Mouse (Mus musculus) liver, embryonic 11.5 days (tissue): ENCODE data around the gene Irs3. TPM values are rescaled to one million over a fixed set of nuclear protein-coding genes. Genes with fewer than 3 reads are reported as not detected.

Source experiments
- ATAC-seq: fragments of 200-750 bp; cut with Nextera tagmentation; replicated peaks from 2 replicates; pipeline ENCODE4 v1.8.0; 2017; ENCODE audit warnings: moderate number of reproducible peaks, mild to moderate bottlenecking, moderate TSS enrichment, moderate library complexity; ENCODE audit not compliant: low FRiP score
- DNase-seq: peaks from one replicate; pipeline ENCODE4 v3.0.0-alpha.2; 2017; ENCODE audit warnings: low spot score
- H3K27ac ChIP-seq: fragments of 300-500 bp; sonication (generic); 2 replicates; pipeline ENCODE4 v1.5.1; 2014; ENCODE audit warnings: mild to moderate bottlenecking, low read depth, low read length, control low read depth
- H3K27me3 ChIP-seq: fragments of 300-500 bp; sonication (generic); replicated peaks from 2 replicates; pipeline ENCODE4 v1.6.1; 2014; ENCODE audit warnings: low read length, mixed read lengths; ENCODE audit not compliant: control insufficient read depth, insufficient read depth
- H3K36me3 ChIP-seq: fragments of 300-500 bp; sonication (generic); 2 replicates; pipeline ENCODE4 v1.6.1; 2014; ENCODE audit warnings: mild to moderate bottlenecking, low read length, moderate library complexity, mixed read lengths; ENCODE audit not compliant: control insufficient read depth, insufficient read depth
- H3K4me1 ChIP-seq: fragments of 300-500 bp; sonication (generic); replicated peaks from 2 replicates; pipeline ENCODE4 v1.6.1; 2014; ENCODE audit warnings: low read length, mixed read lengths; ENCODE audit not compliant: control insufficient read depth, insufficient read depth
- H3K4me2 ChIP-seq: fragments of 300-500 bp; sonication (generic); 2 replicates; pipeline ENCODE4 v1.6.1; 2014; ENCODE audit warnings: mild to moderate bottlenecking, control low read depth, moderate library complexity
- H3K4me3 ChIP-seq: fragments of 300-500 bp; sonication (generic); 2 replicates; pipeline ENCODE4 v1.5.1; 2014; ENCODE audit warnings: low read depth, low read length, control low read depth
- H3K9ac ChIP-seq: fragments of 300-500 bp; sonication (generic); 2 replicates; pipeline ENCODE4 v1.6.1; 2014; ENCODE audit warnings: low read depth, low read length, control low read depth
- H3K9me3 ChIP-seq: fragments of 300-500 bp; sonication (generic); 2 replicates; pipeline ENCODE4 v1.6.1; 2016; ENCODE audit warnings: low read length, inconsistent platforms, mixed read lengths; ENCODE audit not compliant: control insufficient read depth
- WGBS: fragments of 180-500 bp; shearing (Covaris S2); extraction: QIAGEN DNeasy Blood & Tissue Kit; methylation state at CpG from one replicate; pipeline ENCODE4 v1.1.7; 2014; 5-methylcytosine and 5-hydroxymethylcytosine counted together
- polyA plus RNA-seq: library from polyadenylated mRNA; unstranded; fragments of >200 nt; fragmentation: Nextera tagmentation; extraction: Ambion mirVana; gene quantifications from 2 replicates; pipeline ENCODE4 v1.2.1, GENCODE M21; 2014

Irs3 gene
- polyA plus RNA-seq, 1 experiment from 2014 or later, result 0.49 TPM

DNA sequence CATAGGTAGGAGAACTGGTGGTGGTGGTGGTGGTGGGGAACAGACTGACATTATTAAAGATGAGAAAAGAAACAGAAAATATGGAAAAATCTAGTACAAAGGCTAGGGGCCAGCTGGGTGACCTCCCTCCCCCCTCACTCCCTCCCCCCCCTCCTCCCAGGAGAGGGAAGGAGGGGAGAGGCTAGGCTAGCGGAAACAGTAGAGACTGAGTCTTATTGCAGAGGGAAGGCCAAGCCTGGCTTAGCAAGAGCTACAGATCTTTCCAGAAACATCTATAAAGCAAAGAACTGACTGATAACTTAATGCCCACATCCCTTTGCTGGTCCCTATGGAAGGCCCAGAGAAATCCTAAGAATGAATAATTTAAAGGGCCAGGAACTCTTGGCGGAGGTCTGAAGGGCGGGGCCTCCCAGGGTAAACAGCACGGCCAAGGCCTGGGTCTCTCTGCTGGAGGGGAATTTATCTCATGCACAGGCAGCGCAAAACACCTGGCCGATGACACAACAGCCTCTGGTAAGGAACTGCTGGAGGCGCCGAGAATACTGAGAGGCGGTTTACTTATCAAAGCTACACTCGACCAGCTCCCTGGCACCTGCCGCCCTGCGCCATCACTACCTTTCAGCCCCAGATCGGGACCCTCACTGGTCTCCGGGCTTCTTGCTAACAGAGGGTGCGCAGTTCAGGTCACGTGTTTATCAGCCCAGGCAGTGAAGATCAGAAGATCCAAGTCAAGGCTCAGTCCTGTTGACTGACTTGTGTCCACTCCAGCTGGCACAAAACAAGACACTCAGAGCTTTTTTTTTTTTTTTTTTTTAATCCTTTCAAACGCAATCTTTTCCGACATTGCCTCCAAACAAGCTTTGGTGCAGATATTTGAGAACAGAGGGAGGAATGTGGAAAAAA lies 4.4 kb upstream of the Irs3 start:
- Histone ChIP-seq H3K4me1 (peaks cover 42% of the 10 kb centered on the region), H3K27me3 (peaks cover 4% of the 10 kb centered on the region; the same call in 1 of the 2 replicates), H3K9me3 (no peaks in the 10 kb centered on the region), H3K27ac (0 out of 2 replicates have a peak overlapping the region, but pooled peaks have one; percentile 25), H3K9ac (no peak overlapping the region), H3K36me3 (peaks cover 10% of the 10 kb centered on the region), H3K4me2 (peak overlapping the region; percentile 26), H3K4me3 (no peak overlapping the region)
- WGBS, result 20% methylated on average over 18 of the region's 18 CpGs
- peak; percentile 50; the same call in 1 of the 2 replicates for ATAC-seq
- no peak for DNase-seq

DNA sequence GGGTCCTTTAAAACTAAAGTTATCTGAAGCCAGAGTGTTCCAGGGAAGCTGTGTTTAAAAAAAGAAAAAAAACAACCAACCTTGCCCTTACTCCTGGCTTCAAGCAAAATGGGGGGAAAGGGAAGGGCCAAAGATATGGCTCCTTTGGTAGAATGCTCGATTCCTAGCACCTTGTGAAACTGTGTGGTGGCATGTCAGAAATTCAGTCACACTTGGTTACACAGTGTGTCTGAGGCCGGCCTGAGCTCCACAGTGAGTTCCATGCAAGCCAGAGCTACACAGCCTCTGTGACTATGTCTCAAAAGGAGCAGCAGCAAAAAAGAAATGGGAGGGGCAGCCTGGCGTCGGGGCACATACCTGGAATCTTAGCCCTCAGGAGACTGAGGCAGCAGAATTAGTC lies 3.7 kb upstream of the Irs3 start:
- ATAC-seq, result no peak
- no peaks in the 10 kb centered on the region for H3K9me3 ChIP-seq
- no peak overlapping the region for H3K4me2 ChIP-seq
- no peak overlapping the region for H3K27ac ChIP-seq
- 45% methylated on average over 4 of the region's 4 CpGs for WGBS
- no peak for DNase-seq
- H3K36me3 ChIP-seq, result peaks cover 10% of the 10 kb centered on the region
- H3K4me3 ChIP-seq, result no peak overlapping the region
- H3K4me1 ChIP-seq, result peaks cover 44% of the 10 kb centered on the region
- H3K27me3 ChIP-seq, result peaks cover 9% of the 10 kb centered on the region
- no peak overlapping the region for H3K9ac ChIP-seq

DNA sequence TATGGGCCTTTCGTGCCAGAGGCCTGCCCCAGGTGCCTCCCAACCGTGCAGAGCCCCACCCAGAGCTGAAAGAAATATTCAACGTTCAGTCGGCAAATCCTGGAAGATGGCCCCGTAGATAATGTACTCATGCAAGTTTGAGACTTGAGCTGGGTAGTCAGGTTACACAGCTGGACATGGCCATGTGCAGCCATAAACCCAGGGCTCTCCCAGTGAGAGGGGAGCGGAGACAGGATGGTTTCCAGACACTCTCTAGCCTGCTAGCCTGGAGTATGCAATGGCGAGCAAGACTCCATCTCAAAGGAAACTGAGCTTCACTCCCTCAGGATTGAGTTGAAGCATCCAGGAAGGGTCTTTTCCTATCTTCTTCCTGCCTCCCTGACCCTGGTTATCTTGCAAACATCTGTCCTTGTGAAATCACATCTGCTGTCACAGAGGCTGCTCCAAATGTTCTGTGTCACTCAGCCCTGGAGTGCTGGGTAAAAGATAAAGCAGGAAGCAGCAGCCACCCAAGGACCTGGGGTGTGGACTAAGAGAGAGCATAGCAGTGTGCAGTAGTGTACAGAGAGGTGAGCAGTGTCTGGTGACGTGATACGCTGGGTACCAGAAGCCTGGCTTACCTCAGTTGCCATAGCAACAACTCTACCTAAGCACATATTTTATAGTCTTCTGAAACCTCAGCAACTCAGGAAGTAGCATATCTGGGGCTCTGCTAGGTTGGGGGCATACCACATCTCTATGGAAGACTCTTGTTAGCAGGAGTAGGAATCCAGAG lies 2.5 kb upstream of the Irs3 start:
- H3K27me3 ChIP-seq, result peaks cover 17% of the 10 kb centered on the region
- 53% methylated on average over 9 of the region's 9 CpGs for whole genome bisulfite sequencing
- H3K9me3 ChIP-seq, result no peaks in the 10 kb centered on the region
- peak; percentile 50; the same call in 1 of the 2 replicates for ATAC-seq
- peak overlapping the region; percentile 6; the same call in 1 of the 2 replicates for H3K4me2 ChIP-seq
- no peak overlapping the region for H3K4me3 ChIP-seq
- H3K4me1 ChIP-seq, result peaks cover 44% of the 10 kb centered on the region
- peaks cover 10% of the 10 kb centered on the region for H3K36me3 ChIP-seq
- no peak overlapping the region for H3K27ac ChIP-seq
- no peak for DNase-seq
- H3K9ac ChIP-seq, result no peak overlapping the region

DNA sequence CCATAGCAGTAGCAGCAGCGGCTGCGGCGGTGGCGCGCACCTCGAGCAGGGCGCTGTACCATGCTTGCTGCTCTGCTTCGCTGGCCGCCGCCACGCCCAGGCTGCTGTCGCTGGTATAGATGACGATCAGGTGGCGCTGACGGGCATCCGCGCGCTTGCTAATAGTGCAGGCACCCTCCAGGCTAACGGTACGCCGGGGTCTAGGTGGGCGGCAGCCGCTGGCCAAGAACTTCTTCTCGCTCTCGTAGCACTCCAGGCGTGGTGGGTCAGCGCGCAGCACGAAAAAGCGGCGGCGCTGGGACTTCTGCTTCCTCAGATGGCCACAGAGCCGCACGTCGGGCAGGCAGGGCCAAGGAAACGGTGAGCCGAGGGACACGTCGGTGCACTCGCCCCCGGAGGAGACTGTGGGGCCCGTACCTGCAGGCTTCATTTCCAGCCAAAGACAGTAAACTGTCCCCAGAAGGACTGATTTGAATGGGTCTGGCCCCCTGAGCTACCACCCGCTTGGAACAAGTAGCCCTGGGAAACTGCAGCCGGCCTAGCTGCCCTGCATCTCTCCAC lies 343 bp downstream of the Irs3 start:
- Histone ChIP-seq H3K4me2 (peak overlapping the region; percentile 62), H3K27ac (no peak overlapping the region), H3K9ac (no peak overlapping the region), H3K27me3 (peaks cover 17% of the 10 kb centered on the region), H3K36me3 (peaks cover 9% of the 10 kb centered on the region), H3K4me3 (peak overlapping the region; percentile 35), H3K9me3 (no peaks in the 10 kb centered on the region), H3K4me1 (peaks cover 34% of the 10 kb centered on the region)
- 3% methylated on average over 43 of the region's 44 CpGs for WGBS
- DNase-seq, result no peak
- peak; percentile 51 for ATAC-seq

DNA sequence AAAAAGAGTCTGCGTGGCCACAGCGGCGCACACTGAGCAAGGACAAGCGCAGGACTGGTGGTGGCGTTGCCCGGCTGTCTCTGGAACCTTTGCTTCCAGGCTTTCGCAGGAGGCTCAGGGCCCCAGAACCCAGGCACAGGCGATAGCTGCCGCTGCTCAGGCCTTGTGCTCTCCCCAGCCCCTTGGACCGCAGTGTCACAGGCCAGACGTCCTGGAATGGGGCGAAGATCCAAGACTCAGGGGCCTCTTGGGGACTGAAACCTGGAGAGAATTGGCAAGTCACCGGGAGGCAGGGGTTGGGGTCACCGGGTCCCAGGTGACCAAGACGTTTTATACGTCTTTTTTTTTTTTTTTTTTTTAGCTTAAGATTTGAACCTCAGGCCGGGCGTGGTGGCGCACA lies 1.0 kb downstream of the Irs3 start:
- H3K27me3 ChIP-seq, result peaks cover 17% of the 10 kb centered on the region
- ATAC-seq, result no peak
- 48% methylated on average over 19 of the region's 19 CpGs for WGBS
- H3K9ac ChIP-seq, result no peak overlapping the region
- peaks cover 29% of the 10 kb centered on the region for H3K4me1 ChIP-seq
- H3K4me2 ChIP-seq, result peak overlapping the region; percentile 62
- no peak for DNase-seq
- peaks cover 16% of the 10 kb centered on the region for H3K36me3 ChIP-seq
- H3K9me3 ChIP-seq, result no peaks in the 10 kb centered on the region
- H3K27ac ChIP-seq, result no peak overlapping the region
- no peak overlapping the region for H3K4me3 ChIP-seq

DNA sequence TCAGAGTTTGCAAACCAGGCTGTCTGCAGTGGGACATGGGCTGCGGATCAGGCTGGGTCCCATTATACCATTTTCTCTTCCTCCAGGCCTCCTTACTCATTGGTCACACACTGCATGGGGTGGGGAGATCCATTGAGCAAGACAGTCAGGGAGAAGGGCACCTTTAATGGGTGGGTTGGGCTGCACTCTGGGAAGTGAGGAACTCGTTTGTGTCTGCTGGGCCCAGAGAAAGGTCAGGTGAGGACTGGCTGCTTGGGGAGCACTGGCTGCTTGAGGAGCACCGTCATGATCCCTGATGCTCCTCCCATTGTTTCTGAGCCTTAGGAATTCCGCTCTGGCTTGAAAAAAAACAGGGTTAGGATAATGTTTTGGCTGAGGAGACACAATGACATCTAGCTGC lies 2.6 kb downstream of the Irs3 start:
- Histone ChIP-seq H3K9ac (no peak overlapping the region), H3K27me3 (peaks cover 17% of the 10 kb centered on the region), H3K4me2 (no peak overlapping the region), H3K4me3 (no peak overlapping the region), H3K4me1 (peaks cover 16% of the 10 kb centered on the region), H3K9me3 (no peaks in the 10 kb centered on the region), H3K27ac (no peak overlapping the region), H3K36me3 (peaks cover 28% of the 10 kb centered on the region)
- DNase-seq, result no peak
- WGBS, result 71% methylated on average over 4 of the region's 4 CpGs
- ATAC-seq, result no peak

DNA sequence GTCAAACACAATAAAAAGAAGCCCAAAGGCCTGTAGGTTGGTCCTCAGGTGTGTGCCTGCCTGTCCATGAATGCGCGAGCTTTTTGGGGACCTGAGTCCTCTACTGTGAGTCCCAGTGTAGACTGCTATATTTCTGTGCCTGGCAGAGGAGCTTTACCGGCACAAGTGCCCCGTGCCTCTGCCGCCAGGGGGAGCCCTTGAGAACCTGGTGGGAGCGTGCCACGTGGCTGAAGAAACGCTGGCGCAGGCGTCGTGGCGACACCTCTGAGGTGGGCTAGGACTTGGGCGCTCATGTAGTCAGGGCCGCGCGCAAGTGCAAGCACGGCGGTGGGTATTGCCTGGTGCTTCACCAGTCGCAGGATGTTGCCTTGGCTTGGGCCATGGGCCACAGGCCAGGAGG lies 4.5 kb downstream of the Irs3 start, which contains the start of gene Sap25:
Sap25 (plus strand) TSS at position 281 of the 400 bp plus-strand sequence.
- no peak within 1 kb of the TSS for H3K4me2 ChIP-seq
- H3K4me1 ChIP-seq, result peaks cover 13% of the 10 kb centered on the region
- no peaks in the 10 kb centered on the region for H3K9me3 ChIP-seq
- H3K4me3 ChIP-seq, result no peak within 1 kb of the TSS
- peaks cover 17% of the 10 kb centered on the region for H3K27me3 ChIP-seq
- H3K27ac ChIP-seq, result no peak within 1 kb of the TSS
- H3K36me3 ChIP-seq, result peaks cover 40% of the 10 kb centered on the region
- ATAC-seq (no peak), DNase-seq (no peak)
- WGBS, result 83% methylated on average over 19 of the region's 19 CpGs
- H3K9ac ChIP-seq, result no peak within 1 kb of the TSS

DNA sequence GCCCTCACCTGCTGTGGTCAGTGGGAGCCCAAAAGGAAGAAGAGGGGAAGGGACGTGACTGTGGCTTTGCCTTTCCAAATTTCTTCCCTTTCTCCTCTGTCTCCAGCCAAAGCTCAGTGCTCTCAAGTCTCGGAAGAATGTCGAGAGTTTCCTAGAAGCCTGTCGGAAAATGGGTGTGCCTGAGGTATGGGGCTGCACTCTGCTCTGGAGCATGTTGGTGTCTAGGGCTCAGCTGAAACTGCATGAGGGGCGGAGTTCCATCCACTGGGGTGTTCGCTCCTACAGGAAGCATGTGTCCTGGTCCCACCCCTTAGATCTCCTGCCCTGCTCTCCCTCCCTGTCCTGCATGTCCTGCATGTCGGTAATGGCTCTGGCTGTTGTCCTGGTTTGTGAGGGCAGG lies 6.0 kb downstream of the Irs3 start:
- Histone ChIP-seq H3K9ac (no peak overlapping the region), H3K27ac (no peak overlapping the region), H3K36me3 (peaks cover 40% of the 10 kb centered on the region), H3K27me3 (peaks cover 10% of the 10 kb centered on the region), H3K9me3 (no peaks in the 10 kb centered on the region), H3K4me2 (no peak overlapping the region), H3K4me3 (no peak overlapping the region), H3K4me1 (peaks cover 3% of the 10 kb centered on the region)
- 76% methylated on average over 7 of the region's 7 CpGs for WGBS
- ATAC-seq (no peak), DNase-seq (no peak)
